Comparison of ENCODE assay signal across 28 mouse cellular contexts in the genomic region with DNA sequence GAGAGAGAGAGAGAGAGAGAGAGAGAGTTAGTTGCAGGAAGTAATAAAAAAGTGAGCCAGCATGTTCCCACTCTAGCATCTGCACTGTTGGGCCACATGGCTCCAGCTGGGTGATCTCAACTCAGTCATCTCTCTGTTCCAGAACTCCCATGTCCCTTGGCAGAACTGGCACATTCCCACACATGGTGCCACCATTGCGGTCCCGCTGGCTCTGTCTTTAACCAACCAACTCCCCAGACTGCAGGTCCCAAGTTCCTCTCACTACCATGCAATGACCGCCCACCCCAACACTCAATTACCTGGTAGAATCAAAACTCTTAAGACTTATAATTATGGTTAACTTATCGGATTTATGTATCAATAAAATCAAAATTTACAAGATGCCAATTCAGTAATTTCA. TPM values are rescaled to one million over a fixed set of nuclear protein-coding genes. Genes with fewer than 3 reads are reported as not detected.
"Had no signal": no experiment of that assay in that cellular context is flagged by ENCODE, and none has a peak within 500 bp of the region (broad histone marks: within the 10 kb centered on the region; RNA-seq: fewer than 3 reads in every experiment).

No protein-coding gene starts in this region.

- H3K36me3 ChIP-seq: embryonic facial prominence, embryonic 10.5 days; embryonic facial prominence, embryonic 12.5 days; embryonic facial prominence, embryonic 13.5 days; embryonic facial prominence, embryonic 15.5 days; forebrain, embryonic 10.5 days; forebrain, embryonic 12.5 days; forebrain, embryonic 15.5 days had no signal

- H3K4me1 ChIP-seq: embryonic facial prominence, embryonic 10.5 days; embryonic facial prominence, embryonic 12.5 days; embryonic facial prominence, embryonic 13.5 days; embryonic facial prominence, embryonic 15.5 days; forebrain, embryonic 10.5 days; forebrain, embryonic 12.5 days; forebrain, embryonic 13.5 days; forebrain, embryonic 15.5 days had no signal

- H3K9me3 ChIP-seq: embryonic facial prominence, embryonic 10.5 days; embryonic facial prominence, embryonic 12.5 days; embryonic facial prominence, embryonic 13.5 days; embryonic facial prominence, embryonic 15.5 days; forebrain, embryonic 10.5 days; forebrain, embryonic 12.5 days; forebrain, embryonic 13.5 days; forebrain, embryonic 15.5 days had no signal

- H3K9ac ChIP-seq: embryonic facial prominence, embryonic 12.5 days; embryonic facial prominence, embryonic 13.5 days; embryonic facial prominence, embryonic 15.5 days; forebrain, embryonic 12.5 days; forebrain, embryonic 13.5 days; forebrain, embryonic 15.5 days; forebrain, postnatal 0 days had no signal

- H3K27me3 ChIP-seq: embryonic facial prominence, embryonic 12.5 days; embryonic facial prominence, embryonic 13.5 days; embryonic facial prominence, embryonic 15.5 days; forebrain, embryonic 12.5 days; forebrain, embryonic 13.5 days; forebrain, embryonic 15.5 days had no signal

- H3K4me3 ChIP-seq: embryonic facial prominence, embryonic 10.5 days; embryonic facial prominence, embryonic 12.5 days; embryonic facial prominence, embryonic 13.5 days; embryonic facial prominence, embryonic 15.5 days; erythroblast, embryonic 14.5 days; forebrain, embryonic 10.5 days; forebrain, embryonic 12.5 days; forebrain, embryonic 13.5 days; forebrain, embryonic 15.5 days; gastrocnemius, adult 2 months; heart, adult 2 months had no signal

- H3K4me2 ChIP-seq: embryonic facial prominence, embryonic 12.5 days; embryonic facial prominence, embryonic 13.5 days; embryonic facial prominence, embryonic 15.5 days; forebrain, embryonic 12.5 days; forebrain, embryonic 13.5 days; forebrain, embryonic 15.5 days had no signal

- DNase-seq: cerebellum, adult 2 months; cerebellum, adult 8-10 months; cerebellum, adult 9-10 months; cerebellum, adult 9-11 months; cerebellum, postnatal 10 days; cerebellum, postnatal 14 days; cerebellum, postnatal 25 days; cerebellum, postnatal 36 days; embryo, embryonic 11 days; forebrain, postnatal 0 days; gastrocnemius, adult 2 months; gastrocnemius, postnatal 10 days; gastrocnemius, postnatal 14 days; gastrocnemius, postnatal 25 days; gastrocnemius, postnatal 36 days; heart, adult 18-20 months; heart, adult 2 months had no signal

- H3K27ac ChIP-seq: embryonic facial prominence, embryonic 10.5 days; embryonic facial prominence, embryonic 12.5 days; embryonic facial prominence, embryonic 13.5 days; embryonic facial prominence, embryonic 15.5 days; forebrain, embryonic 10.5 days; forebrain, embryonic 12.5 days; forebrain, embryonic 13.5 days; forebrain, embryonic 15.5 days; gastrocnemius, adult 2 months; heart, adult 2 months had no signal

- ATAC-seq: forebrain, embryonic 13.5 days; forebrain, embryonic 14.5 days; forebrain, embryonic 15.5 days; forebrain, embryonic 16.5 days; forebrain, postnatal 0 days had no signal

RNA-seq across cellular contexts. Expression of gene Klhl6, which starts 14.2 kb away (rescaled TPM):
- polyA plus RNA-seq: erythroblast, embryonic 14.5 days had no signal
